Mouse (Mus musculus): ENCODE measurements around the gene Gm4181. TPM values are rescaled to one million over a fixed set of nuclear protein-coding genes. Genes with fewer than 3 reads are reported as not detected.
"Not testable (repeated sequence)": the region's sequence is repeated elsewhere in the genome, so short reads cannot be mapped to it uniquely, and the experiment has no call there.

Gm4181 gene
- not detected for total RNA-seq (2021)

GRCm38 (mm10) chr14:51635566-51635965, at the start of gene Gm4181:
Gene Gm4181 (minus strand): TSS chr14:51635666.
- intact Hi-C loops (cut with DNase I): not testable (repeated sequence)

GRCm38 (mm10) chr14:51677269-51677668, 41.8 kb upstream of the Gm4181 start:
- DNase-seq (ENCODE audit: extremely low spot score in 1 of 2, low spot score in 2 of 2): no peak
- intact Hi-C loops (cut with DNase I): no loop called here

More at GRCm38 (mm10) chr14:51635566-51635965, at the start of gene Gm4181:
- not testable (repeated sequence) for DNase-seq (ENCODE audit: extremely low spot score in 1 of 2, low spot score in 2 of 2)

DNA sequence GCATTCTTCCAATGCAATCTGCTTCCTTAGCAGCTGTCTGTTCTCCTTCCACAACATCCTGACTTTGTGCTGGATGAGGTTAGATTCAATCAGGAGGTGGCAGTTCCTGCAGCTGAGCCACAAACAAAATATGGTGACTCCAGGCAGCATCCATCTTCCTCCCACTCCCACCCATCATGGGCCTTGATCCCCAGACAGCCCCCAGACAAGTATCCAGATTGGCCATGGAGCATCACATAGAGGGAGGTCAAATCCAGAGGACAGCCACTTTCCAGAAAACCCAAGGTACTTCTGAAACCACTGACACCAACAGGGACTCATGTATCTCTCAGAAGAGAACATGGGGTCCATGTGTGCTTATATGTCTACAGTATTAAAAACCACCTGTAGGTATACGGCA, 3.0 kb downstream of the Gm4181 start:
- DNase-seq (ENCODE audit: extremely low spot score in 1 of 2, low spot score in 2 of 2): peak in 1 of 2 experiments; percentile 33
- intact Hi-C loops (cut with DNase I): not testable (repeated sequence)

DNA sequence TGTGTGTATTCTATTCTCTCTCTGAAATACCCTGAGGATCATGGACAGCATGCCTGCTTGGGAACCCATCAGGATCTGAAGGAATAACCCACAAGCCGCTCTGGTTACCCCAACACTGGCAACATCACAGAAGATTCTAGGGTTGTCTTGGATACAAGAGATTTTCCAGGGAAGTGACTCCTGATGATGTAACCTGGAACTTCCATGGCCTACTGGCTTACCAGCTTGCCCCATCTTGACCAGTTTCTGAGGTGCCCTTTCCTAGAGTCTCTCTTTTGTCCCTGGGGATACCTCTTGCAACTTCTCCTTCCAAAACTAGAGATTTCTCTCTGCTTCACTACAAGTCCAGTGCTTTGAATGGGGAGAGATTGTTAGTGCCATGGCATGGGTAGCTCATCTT, 24.3 kb downstream of the Gm4181 start, which contains the start of gene Gm17078:
Gene Gm17078 (minus strand): TSS at position 101 of the 400 bp plus-strand sequence.
- no peak for DNase-seq (ENCODE audit: extremely low spot score in 1 of 2, low spot score in 2 of 2)
- intact Hi-C loops (cut with DNase I): no loop called here

DNA sequence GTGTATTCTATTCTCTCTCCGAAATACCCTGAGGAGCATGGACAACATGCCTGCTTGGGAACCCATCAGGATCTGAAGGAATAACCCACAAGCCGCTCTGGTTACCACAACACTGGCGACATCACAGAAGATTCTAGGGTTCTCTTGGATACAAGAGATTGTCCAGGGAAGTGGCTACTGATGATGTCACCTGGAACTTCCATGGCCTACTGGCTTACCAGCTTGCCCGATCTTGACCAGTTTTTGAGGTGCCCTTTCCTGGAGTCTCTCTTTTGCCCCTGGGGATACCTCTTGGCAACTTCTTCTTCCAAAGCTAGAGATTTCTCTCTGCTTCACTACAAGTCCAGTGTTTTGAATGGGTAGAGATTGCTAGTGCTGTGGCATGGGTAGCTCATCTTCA, 43.4 kb downstream of the Gm4181 start, which contains the start of gene Gm17174:
Gene Gm17174 (minus strand): TSS at position 101 of the 400 bp plus-strand sequence.
- intact Hi-C loops (cut with DNase I): not testable (repeated sequence)

More for the DNA sequence above, 43.4 kb downstream of the Gm4181 start, which contains the start of gene Gm17174:
- DNase-seq (ENCODE audit: extremely low spot score in 1 of 2, low spot score in 2 of 2): not testable (repeated sequence)

Other genes starting within 250 kb of the Gm4181 start
- gene Vmn2r88, start 224.8 kb downstream of the Gm4181 start, total RNA-seq (2021): not detected
- gene Vmn2r89, start 183.8 kb downstream of the Gm4181 start, total RNA-seq (2021): not detected
- not detected for gene Gm5622, start 82.9 kb downstream of the Gm4181 start, total RNA-seq (2021)
- not detected for gene Gm17175, start 61.6 kb downstream of the Gm4181 start, total RNA-seq (2021)
- gene Gm17174, start 43.5 kb downstream of the Gm4181 start, total RNA-seq (2021): not detected
- gene Gm17078, start 24.4 kb downstream of the Gm4181 start, total RNA-seq (2021): not detected
- gene Gm17079, start 59.8 kb upstream of the Gm4181 start, total RNA-seq (2021): not detected
- not detected for gene Gm5800, start 81.5 kb upstream of the Gm4181 start, total RNA-seq (2021)
- gene Ang4, start 137.9 kb upstream of the Gm4181 start, total RNA-seq (2021): not detected
- not detected for gene AY358078, start 164.4 kb upstream of the Gm4181 start, total RNA-seq (2021)
- not detected for gene Ear6, start 218.0 kb upstream of the Gm4181 start, total RNA-seq (2021)
- gene Mettl17, start 249.2 kb upstream of the Gm4181 start, total RNA-seq (2021): 10 to 100 TPM; 35.5 to 42.4 TPM

Data from left cerebral cortex, postnatal 10 days (tissue).